Comparison of ENCODE assay signal across 20 mouse cellular contexts in the genomic region with DNA sequence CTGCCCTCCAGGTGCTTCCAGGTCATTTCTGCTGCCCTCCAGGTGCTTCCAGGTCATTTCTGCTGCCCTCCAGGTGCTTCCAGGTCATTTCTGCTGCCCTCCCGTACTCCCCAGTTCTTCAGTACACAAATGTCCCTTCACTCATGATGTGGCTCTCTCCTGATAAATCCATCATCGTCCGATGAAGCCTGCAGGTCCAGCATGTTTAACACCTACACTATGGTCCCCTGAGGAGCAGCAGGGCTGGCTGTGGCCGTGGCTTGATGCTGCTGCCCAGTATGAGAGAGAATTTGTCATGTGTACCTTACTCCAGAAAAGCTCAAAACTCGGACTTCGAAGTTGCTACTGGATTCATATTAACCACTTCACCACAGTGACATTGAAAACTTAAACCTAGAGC. TPM values are rescaled to one million over a fixed set of nuclear protein-coding genes. Genes with fewer than 3 reads are reported as not detected.
"Had no signal": no experiment of that assay in that cellular context is flagged by ENCODE, and none has a peak within 500 bp of the region (broad histone marks: within the 10 kb centered on the region; RNA-seq: fewer than 3 reads in every experiment).

No protein-coding gene starts in this region.

- H3K4me1 ChIP-seq: liver, embryonic 15.5 days; neural tube, embryonic 15.5 days had no signal

- H3K9me3 ChIP-seq: liver, embryonic 15.5 days; midbrain, embryonic 10.5 days; midbrain, embryonic 12.5 days; neural tube, embryonic 13.5 days; neural tube, embryonic 15.5 days had no signal

- ATAC-seq: midbrain, embryonic 16.5 days had no signal

- H3K4me3 ChIP-seq: liver, embryonic 15.5 days; midbrain, embryonic 10.5 days; midbrain, embryonic 12.5 days; myocyte; neural tube, embryonic 13.5 days; neural tube, embryonic 15.5 days had no signal

- H3K4me2 ChIP-seq: liver, embryonic 15.5 days; lung, embryonic 14.5 days; midbrain, embryonic 12.5 days; neural tube, embryonic 13.5 days; neural tube, embryonic 15.5 days had no signal

- H3K36me3 ChIP-seq: liver, embryonic 15.5 days; midbrain, embryonic 10.5 days; midbrain, embryonic 12.5 days; neural tube, embryonic 13.5 days; neural tube, embryonic 15.5 days had no signal

- H3K27ac ChIP-seq: liver, embryonic 15.5 days; midbrain, embryonic 10.5 days; midbrain, embryonic 12.5 days; neural tube, embryonic 13.5 days; neural tube, embryonic 15.5 days had no signal

- H3K27me3 ChIP-seq: liver, embryonic 15.5 days; neural tube, embryonic 13.5 days; neural tube, embryonic 15.5 days had no signal

- DNase-seq: lung, adult 18-20 months; lung, embryonic 14.5 days; lung, postnatal 10 days; lung, postnatal 4 days; midbrain, embryonic 14.5 days; retina, postnatal 1 day; right cerebral cortex, adult 18-20 months; right cerebral cortex, postnatal 25 days; right cerebral cortex, postnatal 4 days; spleen, adult 18-20 months; thymus, adult 18-20 months; thymus, postnatal 25 days had no signal

- H3K9ac ChIP-seq: liver, embryonic 15.5 days; lung, embryonic 14.5 days; midbrain, embryonic 12.5 days; neural tube, embryonic 13.5 days; neural tube, embryonic 15.5 days had no signal

RNA-seq across cellular contexts. Expression of a gene that starts 14.8 kb away (rescaled TPM):
- total RNA-seq: megakaryocyte, adult 5-6 weeks had no signal

RNA-seq across cellular contexts. Expression of a gene that starts 43.0 kb away (rescaled TPM):
- polyA plus RNA-seq: myocyte had no signal
